Mouse (Mus musculus): Measurements from ENCODE around the gene Sec24c.

The Sec24c gene

DNA sequence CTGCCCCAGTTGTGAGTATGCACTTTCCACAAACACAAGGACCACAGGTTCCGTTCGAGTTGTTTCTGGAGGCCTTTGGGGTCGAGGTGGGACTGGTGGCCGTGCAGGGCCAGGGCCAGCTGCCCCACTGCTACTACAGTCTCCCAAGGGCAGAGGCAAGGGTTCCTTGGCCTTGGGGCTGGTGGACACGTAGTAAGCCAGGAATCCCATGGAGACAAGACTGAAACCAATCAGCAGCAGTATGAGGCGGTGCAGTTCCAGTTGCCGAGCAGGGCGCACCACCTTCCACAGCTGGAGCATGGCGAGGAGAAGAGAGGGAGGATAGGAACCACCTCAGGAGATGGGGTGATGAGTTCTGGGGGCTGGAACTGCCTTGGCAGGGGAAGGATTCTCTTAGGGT, 55.8 kb downstream of the Sec24c start:
- no peaks in the 10 kb centered on the region for H3K27me3 ChIP-seq (ENCODE audit: control insufficient read depth, insufficient read depth, low read length, poor library complexity, severe bottlenecking)
- DNase-seq (ENCODE audit: low read depth, low spot score) = no peak
- peaks cover 10% of the 10 kb centered on the region for H3K36me3 ChIP-seq (ENCODE audit: control insufficient read depth, insufficient read depth, low read length, poor library complexity, severe bottlenecking)

DNA sequence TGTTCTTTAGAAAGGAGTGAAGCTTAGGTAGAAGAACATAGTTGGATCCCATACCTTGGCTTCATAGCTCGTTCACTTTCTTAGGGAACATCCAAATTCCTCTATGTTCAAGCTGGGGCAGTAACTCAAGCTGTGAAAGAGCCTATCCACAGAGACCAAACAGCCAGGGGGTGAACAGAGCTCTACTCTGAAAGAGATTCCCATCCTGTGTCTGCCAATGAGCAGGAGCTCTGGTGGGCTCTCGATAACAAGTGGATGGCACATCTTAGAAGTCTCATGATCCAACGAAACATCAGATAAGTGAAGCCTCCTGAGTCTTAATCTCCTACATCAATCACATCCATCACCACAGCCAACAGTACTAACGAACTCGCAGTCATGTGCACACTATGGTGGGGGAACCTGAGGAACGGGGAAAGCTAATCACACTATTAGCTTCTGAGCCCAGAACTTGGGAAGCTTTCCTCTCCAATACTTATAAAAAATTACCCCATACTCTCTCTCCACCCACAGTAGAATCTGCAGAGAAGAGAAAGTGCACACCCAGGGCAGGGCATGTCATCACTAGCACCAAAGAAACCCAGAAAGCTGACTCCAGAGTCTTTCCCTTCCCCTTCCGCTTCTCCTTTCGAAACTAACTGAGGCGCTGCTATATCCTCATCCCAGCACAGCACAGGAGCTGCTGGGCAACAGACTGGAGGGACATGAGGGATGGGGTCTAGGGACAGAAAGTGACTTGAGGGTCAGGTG, 56.9 kb downstream of the Sec24c start:
- peaks cover 10% of the 10 kb centered on the region for H3K36me3 ChIP-seq (ENCODE audit: control insufficient read depth, insufficient read depth, low read length, poor library complexity, severe bottlenecking)
- DNase-seq (ENCODE audit: low read depth, low spot score) = no peak

DNA sequence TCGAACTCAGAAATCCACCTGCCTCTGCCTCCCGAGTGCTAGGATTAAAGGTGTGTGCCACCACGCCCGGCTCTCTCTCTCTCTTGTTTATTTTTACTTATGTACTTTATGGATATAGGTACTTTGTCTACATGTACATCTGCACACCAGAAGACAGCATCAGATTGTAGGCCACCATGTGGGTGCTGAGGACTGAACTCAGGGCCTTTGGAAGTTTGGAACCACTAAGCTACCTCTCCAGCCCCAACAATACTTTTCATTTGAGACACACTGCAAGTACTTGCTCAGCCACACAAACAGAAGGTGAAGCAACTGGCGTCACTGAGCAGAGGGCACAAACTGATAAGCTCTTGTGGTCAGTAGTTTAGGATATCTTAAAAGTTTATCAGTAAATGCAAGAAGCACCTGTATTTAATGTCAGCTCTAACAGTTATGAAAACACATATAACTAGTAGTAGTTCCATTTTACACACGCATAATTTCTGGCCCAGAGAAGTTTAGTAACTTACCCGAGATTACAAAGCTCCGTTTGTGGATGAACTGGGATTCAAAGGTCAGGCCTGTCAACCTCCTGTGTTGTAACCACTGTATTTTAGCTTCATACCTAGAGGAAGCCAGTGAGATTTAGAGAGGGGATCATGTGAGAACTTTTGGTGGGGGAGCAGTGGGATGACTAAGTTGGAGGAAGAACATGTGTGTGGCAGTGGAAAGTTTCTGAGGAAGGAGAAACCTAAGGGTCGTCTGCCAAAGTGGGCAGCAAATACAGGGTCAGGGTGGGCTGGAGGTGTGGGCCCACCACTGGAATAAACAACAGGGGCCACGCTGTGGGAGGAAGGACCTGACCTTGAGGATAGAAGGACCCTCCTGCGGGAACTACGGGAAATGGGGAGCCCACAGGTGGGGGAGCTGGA, 59.2 kb downstream of the Sec24c start:
- Histone ChIP-seq H3K27me3 (ENCODE audit: control insufficient read depth, insufficient read depth, low read length, poor library complexity, severe bottlenecking) (no peaks in the 10 kb centered on the region), H3K36me3 (ENCODE audit: control insufficient read depth, insufficient read depth, low read length, poor library complexity, severe bottlenecking) (peaks cover 4% of the 10 kb centered on the region; the same call in 1 of the 2 replicates)
- DNase-seq (ENCODE audit: low read depth, low spot score) = peak; percentile 13

More for the DNA sequence above, 56.9 kb downstream of the Sec24c start:
- H3K27me3 ChIP-seq (ENCODE audit: control insufficient read depth, insufficient read depth, low read length, poor library complexity, severe bottlenecking) = no peaks in the 10 kb centered on the region

DNA sequence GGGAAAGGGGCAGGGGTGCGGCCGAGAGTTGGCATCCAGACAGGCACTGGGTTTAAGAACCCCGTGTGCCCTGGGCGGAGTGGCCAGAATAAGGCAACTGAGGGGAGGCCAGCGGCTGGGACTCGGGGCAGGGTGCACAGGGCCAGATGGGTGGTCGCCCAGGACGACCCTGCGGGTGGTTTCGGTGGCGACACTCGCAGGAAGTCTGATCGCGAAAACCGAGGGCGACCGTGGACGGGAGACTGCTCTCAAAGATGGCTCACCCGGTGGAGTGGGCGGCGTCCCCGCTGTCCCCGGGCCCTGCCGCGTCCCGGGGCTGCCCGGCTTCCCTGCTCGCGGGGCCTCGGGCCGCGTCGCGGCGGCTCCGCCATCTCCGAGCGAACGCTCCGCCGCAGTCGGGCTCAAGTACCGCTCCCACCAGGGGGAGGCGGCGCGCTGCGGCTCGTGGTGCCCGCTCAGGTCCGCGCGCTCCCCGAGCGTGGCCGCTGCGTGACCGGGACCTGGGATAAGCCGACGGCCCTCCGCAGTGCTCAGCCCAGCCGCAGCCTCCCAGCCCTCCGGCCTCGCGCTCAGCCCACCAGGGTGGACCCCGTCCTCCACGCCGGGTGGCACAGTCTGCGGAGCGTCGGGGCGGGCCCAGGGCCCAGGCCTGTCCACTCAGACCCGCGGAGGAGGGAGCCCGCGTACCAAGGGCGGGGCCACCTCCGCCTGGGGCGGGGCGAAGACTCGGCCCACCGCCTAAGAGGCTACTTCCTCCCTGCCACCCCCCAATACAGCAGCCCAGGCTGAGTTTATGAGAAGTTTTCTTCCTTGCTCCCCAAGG, 60.1 kb downstream of the Sec24c start, which contains the start of gene Ndst2:
Gene Ndst2, minus strand, starts transcription at position 611 of the 823 bp plus-strand sequence.
- H3K27me3 ChIP-seq (ENCODE audit: control insufficient read depth, insufficient read depth, low read length, poor library complexity, severe bottlenecking) = no peaks in the 10 kb centered on the region
- H3K36me3 ChIP-seq (ENCODE audit: control insufficient read depth, insufficient read depth, low read length, poor library complexity, severe bottlenecking) = peaks cover 4% of the 10 kb centered on the region; the same call in 1 of the 2 replicates
- peak; percentile 94 for DNase-seq (ENCODE audit: low read depth, low spot score)

DNA sequence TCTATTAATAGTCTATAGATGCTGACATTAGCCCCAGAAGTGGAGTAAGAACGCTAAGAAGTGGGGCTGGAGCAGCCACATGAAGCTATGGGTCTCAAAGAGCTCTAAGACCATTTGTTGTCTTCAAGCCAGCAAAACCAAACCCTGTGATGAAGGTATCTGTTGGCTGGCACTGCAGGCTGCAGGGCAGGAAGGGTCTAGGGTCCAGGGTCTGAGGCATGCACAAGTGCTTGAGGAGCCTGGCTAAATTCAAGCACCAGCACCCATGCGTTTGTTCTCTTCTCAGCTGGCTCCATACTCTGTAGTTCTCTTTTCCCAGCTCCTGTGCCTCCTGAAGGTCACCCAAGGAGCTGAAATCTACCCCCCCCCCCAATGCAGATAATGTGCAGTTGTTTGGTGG, 60.9 kb downstream of the Sec24c start:
- Histone ChIP-seq H3K27me3 (ENCODE audit: control insufficient read depth, insufficient read depth, low read length, poor library complexity, severe bottlenecking) (no peaks in the 10 kb centered on the region), H3K36me3 (ENCODE audit: control insufficient read depth, insufficient read depth, low read length, poor library complexity, severe bottlenecking) (no peaks in the 10 kb centered on the region; the same call in 1 of the 2 replicates)
- DNase-seq (ENCODE audit: low read depth, low spot score) = no peak

DNA sequence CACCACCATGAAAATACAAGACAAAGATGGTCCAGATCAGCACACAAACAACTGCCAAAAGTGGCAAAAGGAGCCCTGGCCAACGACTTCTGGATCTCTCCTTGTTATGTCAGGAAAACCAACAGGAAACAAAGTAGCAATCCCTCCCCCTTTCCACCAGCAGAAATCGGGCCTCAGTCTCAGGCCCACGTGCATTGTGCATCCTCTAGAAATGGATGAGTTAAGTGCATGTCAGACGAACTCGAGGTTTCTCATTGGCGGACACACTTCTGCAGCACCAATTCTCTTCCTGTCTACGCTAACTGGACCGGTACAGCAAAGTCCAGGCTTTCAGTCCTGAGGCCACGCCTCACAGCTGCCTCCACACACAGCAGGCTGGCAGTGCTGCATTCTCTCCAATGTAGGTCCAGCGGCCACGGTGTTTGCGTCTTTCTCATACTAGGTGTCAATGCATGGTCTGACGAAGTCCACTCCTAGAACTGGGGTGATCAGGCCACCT, 61.8 kb downstream of the Sec24c start:
- no peak for DNase-seq (ENCODE audit: low read depth, low spot score)
- H3K27me3 ChIP-seq (ENCODE audit: control insufficient read depth, insufficient read depth, low read length, poor library complexity, severe bottlenecking) = no peaks in the 10 kb centered on the region

DNA sequence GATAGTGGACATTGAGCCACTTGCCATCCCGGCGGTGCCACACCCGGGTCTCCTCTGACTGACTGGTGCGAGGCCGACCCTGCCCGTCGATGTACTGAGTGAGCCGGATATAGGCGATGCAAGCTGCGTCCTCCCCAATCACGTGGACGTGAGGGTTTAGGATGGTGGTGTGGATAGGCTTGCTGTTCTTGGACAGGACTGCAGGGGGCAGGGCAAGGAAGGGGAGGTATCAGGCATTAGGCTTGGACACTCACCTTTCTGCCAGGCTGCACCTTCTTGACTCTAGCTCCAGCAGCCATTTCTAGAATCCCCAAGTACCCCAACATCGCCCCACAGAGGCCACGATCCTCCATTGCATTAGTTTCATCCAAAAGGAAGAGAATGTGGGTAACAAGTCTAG, 63.2 kb downstream of the Sec24c start:
- no peaks in the 10 kb centered on the region for H3K27me3 ChIP-seq (ENCODE audit: control insufficient read depth, insufficient read depth, low read length, poor library complexity, severe bottlenecking)
- peak; percentile 62 for DNase-seq (ENCODE audit: low read depth, low spot score)

More for the DNA sequence above, 61.8 kb downstream of the Sec24c start:
- H3K36me3 ChIP-seq (ENCODE audit: control insufficient read depth, insufficient read depth, low read length, poor library complexity, severe bottlenecking) = no peaks in the 10 kb centered on the region; the same call in 1 of the 2 replicates

DNA sequence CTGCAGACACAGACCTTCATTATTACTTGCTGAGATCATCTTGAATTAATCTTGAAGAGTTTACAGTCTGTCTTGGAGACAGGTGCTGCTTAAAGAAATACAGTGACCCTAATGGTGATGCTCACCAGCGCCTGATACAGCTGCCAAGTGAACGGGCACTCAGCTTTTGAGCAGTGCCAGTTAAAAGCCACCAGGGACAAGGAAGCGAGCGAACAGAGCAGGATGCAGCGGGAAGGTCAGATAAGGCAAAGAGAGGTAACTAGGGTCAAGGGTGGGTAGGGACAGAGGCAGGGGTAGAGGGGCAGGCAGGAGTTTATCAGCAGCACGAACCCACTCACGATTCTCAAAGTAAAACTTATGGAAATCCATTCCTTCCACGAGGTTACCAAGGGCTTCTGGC, 64.4 kb downstream of the Sec24c start:
- H3K36me3 ChIP-seq (ENCODE audit: control insufficient read depth, insufficient read depth, low read length, poor library complexity, severe bottlenecking) = no peaks in the 10 kb centered on the region; the same call in 1 of the 2 replicates
- no peak for DNase-seq (ENCODE audit: low read depth, low spot score)
- H3K27me3 ChIP-seq (ENCODE audit: control insufficient read depth, insufficient read depth, low read length, poor library complexity, severe bottlenecking) = no peaks in the 10 kb centered on the region

More for the DNA sequence above, 63.2 kb downstream of the Sec24c start:
- no peaks in the 10 kb centered on the region; the same call in 1 of the 2 replicates for H3K36me3 ChIP-seq (ENCODE audit: control insufficient read depth, insufficient read depth, low read length, poor library complexity, severe bottlenecking)

DNA sequence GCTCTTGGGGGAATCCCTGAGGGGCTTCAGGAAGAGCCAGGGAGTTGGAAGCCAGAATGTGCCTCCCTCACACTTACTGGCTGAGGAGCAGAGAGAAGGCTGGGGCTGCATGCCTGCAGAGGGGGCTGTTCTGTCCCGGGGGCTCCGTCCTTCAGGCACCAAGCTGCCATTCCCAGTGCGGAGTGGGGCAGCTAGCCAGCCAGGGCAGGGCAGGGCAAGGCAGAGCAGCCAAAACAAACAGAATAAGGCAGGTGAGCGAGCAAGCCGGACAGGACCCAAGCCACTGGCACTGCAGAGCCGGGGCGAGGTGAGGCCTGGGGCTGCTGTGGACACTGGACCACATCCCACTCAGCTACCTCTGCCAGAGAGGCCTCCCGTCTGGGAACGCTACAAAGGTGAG, 67.2 kb downstream of the Sec24c start:
- DNase-seq (ENCODE audit: low read depth, low spot score) = no peak
- no peaks in the 10 kb centered on the region; the same call in 1 of the 2 replicates for H3K36me3 ChIP-seq (ENCODE audit: control insufficient read depth, insufficient read depth, low read length, poor library complexity, severe bottlenecking)

DNA sequence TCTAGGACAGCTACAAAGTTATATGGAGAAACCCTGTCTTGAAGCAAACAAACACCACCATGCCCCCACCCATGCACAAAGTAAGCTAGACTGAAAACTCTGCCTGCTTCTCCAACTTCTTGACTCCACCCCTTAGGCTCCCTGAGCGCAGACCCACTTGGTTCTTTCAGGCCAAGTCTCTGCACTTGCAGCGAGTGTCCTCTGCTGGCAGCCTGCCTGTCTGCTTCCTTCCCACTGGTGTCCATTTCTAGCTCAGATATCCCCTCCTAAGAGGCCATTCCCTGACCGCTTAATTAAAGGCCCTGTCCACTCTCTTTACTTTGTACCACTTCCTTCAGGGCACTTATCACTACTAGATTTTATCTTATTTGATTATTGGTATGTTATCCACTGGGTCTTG, 69.5 kb downstream of the Sec24c start:
- no peaks in the 10 kb centered on the region for H3K27me3 ChIP-seq (ENCODE audit: control insufficient read depth, insufficient read depth, low read length, poor library complexity, severe bottlenecking)
- no peak for DNase-seq (ENCODE audit: low read depth, low spot score)
- no peaks in the 10 kb centered on the region; the same call in 1 of the 2 replicates for H3K36me3 ChIP-seq (ENCODE audit: control insufficient read depth, insufficient read depth, low read length, poor library complexity, severe bottlenecking)

More for the DNA sequence above, 67.2 kb downstream of the Sec24c start:
- no peaks in the 10 kb centered on the region for H3K27me3 ChIP-seq (ENCODE audit: control insufficient read depth, insufficient read depth, low read length, poor library complexity, severe bottlenecking)

Measured in splenic B cell, adult 2 months (primary cell).